Mouse (Mus musculus) thymus, postnatal 36 days (tissue): ENCODE measurements around the gene Krt36.

Experiments used
- DNase-seq, 2 experiments: peaks; one replicate each; pipeline ENCODE4 v3.0.0; 2022; ENCODE audit warnings: mixed read lengths in 2 of 2

The Krt36 gene

DNA sequence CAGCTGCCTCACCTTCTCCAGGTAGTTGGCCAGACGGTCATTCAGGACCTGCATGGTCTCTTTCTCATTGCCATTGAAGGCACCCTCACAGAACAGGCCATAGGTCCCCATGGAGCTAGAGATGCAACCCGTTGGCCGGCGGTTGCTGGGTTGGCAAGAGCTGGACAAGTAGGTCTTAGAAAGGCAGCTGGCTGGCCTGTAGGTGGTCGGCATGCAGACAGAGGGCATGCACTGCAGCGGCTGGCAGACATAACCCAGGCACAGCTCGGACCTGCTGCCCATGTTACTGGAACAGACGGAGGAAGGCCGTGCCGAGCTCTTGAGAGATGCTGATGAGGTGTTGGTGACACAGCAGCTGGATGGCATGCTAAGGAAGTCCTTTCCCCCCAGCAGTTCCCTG is 17.6 kb downstream of the Krt36 start, which contains the start of gene Krt32:
TSS of gene Krt32 (minus strand) at position 366 of the 400 bp plus-strand sequence.
- DNase-seq = no peak

DNA sequence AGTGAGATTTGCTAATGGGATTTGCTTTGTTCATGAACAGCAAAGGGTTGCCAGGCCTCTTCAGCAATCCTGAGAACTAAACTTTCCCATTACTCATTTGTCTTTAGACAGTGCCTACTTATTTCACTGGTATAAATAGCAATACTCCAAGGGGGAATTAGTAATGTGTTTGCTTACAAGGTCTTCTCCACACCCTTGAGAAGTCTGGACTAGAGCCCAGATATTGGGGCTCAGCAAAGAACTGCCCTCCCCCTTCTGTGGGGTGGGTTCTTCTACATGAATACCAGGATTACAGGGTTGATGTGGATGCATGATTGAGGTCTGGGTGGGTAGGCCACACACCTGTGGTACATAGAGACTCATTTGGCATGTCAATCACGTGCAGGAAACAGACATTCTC is 31.6 kb downstream of the Krt36 start:
- no peak for DNase-seq

DNA sequence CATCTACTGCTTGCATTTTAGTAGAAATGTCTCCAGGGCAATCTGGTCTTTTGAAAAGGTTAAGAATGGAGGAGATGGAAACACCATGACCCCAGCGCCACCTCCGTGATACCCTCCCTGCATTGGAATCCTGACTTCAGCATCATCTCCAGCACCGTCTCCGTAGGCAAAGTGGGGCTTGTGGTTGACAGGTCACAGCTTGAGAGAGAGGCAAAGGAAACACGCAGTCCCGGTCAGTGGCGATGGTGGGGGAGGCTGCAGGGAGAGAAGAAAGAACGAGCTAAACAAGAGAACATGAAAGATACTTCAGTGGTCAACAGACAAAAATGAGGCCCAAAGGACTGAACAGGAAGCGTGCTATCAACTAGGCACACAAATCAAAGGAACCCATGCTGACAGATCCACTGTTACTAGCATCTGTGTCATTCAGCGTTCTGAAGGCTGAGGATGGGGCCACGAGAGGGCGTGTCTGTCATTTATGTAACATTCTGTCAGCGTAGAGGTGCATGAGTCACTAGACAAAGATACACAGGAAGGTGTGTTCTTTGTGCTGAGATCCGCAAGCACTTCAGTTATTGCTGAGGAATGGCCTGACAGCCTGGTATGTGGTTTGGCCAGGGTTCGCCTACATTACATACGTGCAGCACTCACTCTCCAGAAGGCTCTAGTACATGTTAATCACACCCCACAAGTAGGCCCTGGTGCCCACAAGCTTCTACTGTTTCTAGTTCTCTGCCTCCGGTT is 38.0 kb downstream of the Krt36 start:
- no peak for DNase-seq

DNA sequence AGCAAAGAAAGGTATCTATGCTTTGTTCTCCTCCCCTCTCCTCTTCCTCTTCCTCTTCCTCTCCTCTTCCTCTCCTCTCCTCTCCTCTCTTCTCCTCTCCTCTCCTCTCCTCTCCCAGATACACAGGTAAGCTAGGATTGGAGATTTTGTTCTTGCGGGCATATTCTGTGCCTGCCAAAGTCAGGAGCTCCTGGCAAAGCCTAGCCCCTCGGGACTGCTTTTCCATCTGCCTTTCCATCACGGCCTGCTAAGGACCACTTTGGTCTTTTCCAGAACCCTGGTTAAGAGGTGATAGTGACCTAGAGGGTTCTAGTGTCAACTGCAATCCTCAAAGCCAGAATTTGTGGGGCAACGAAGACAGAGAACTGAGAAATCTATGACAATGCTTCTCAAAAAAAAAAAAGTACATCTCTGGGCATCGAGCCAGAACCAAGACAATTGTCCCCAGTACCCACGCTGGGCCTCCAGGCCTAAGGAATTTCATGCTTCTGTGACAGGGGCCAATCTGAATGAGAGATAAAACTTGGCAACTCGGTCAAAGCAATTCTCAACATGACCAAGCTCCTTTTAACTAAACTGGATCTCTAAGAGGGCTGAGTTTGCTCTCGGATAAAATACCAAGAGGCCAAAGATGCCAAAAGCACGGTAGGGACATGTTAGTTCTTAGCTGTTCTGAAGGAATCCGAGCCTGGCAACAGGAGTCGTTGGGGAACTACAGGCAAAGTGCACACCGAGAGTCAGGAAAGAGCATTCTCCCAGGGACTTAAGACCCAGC is 39.0 kb downstream of the Krt36 start:
- no peak for DNase-seq

DNA sequence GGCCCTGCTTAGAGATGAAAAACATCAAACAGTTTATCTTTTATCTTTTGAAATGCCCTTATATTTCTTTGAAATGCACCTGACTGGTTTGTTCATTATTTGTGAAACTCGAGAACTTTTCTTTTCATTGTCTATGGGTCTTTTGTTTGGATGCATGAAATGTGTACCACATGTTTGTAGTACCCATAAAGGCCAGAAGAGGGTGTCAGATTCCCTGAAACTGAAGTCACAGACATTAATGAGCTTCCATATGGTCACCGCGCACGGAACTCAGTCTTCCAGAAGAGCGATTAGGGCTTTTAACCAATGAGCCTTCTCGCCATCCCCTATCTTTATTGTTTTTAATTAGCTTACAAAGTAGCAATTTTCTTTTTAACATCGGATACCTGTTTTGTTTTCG is 46.6 kb downstream of the Krt36 start:
- no peak for DNase-seq

DNA sequence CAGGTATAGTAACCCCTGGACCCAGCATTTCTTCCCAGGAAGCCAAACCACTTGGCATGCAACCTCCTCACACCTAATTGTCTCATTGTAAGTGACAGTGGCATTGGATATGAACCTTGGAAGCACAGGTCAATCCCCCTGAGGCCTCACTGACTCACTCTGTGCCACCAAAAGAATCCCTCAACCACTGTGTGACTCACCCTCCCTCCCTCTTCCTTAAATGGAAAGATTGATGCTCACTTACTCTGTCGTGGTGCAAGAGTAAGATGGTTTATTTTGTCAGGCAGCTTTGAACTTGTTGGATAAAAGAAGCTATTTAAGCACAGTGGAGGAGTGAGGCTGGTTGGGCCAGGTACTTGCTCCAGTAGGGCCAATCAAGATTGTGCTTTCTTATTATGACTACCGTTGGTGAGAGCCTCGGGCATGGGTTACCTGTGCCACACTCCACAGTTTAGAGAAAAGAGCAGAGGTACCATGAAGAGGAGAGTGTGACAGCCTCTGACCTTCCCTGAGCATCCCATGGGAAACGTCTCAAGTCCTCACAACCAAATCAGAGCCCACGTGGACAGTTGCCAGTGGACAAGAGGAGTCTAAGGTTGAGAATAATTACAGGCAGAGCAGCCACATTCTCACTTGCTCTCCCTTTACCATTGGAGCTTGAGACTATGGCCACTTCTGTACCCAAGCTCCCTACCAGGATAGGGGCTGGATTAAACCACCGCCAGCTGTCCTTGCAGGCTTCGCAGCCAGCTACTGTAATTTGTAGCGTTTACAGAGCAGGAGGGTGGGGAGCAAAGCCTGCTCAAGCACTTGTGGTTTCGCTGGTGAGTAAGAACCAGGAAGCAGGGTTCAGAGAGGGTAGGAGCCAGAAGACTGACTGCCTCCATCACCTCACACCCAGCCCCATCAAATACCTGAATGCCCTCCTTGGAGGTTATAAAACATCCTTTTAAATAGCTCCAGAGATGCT is 49.5 kb downstream of the Krt36 start:
- no peak for DNase-seq
